Mouse (Mus musculus): ENCODE data around the gene Pold4. TPM values are rescaled to one million over a fixed set of nuclear protein-coding genes. Genes with fewer than 3 reads are reported as not detected.

The Pold4 gene
- polyA plus RNA-seq, 1 experiment from 2014 or later: 21.1 TPM

DNA sequence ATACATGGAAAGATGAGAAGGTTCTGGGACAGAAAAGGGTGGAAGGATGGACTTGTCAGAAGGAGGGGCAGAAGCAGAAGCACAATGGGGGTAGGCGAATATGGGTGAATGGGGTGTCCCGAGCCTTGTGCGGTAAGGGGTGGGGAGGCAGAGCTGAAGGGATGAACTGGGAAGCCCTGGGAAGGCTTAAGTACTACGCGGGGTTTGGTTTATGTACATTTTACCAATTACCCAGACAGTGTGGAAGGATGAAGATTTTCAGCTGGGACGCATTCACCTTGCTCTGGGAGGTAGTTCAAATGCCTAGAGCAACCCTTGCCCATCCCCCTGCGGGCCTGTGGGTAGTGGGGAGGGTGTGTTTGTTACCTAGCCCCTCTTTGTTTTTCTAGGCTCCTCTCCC lies 29.6 kb upstream of the Pold4 start:
- ATAC-seq (ENCODE audit: low read depth): no peak
- peak overlapping the region; percentile 81 for H3K4me2 ChIP-seq (ENCODE audit: low read depth, low read length)
- 39% methylated on average over 7 of the region's 7 CpGs for WGBS
- peak overlapping the region; percentile 59 for H3K9ac ChIP-seq (replicated peaks; ENCODE audit: low read depth, low read length)
- peak overlapping the region; percentile 57 for H3K4me3 ChIP-seq (ENCODE audit: low read depth, low read length)
- no peak overlapping the region for H3K27ac ChIP-seq (ENCODE audit: low read depth, low read length)
- H3K9me3 ChIP-seq (ENCODE audit: control insufficient read depth, low read length): no peaks in the 10 kb centered on the region
- H3K36me3 ChIP-seq (ENCODE audit: control insufficient read depth, insufficient read depth, low read length): no peaks in the 10 kb centered on the region
- H3K27me3 ChIP-seq (ENCODE audit: control insufficient read depth, insufficient read depth, low read length): no peaks in the 10 kb centered on the region
- H3K4me1 ChIP-seq (ENCODE audit: control insufficient read depth, insufficient read depth, low read length): peaks cover 15% of the 10 kb centered on the region

- ATAC-seq (ENCODE audit: low read depth): no peak
- H3K27me3 ChIP-seq (ENCODE audit: control insufficient read depth, insufficient read depth, low read length): no peaks in the 10 kb centered on the region
- WGBS: 69% methylated on average over 3 of the region's 3 CpGs
- no peaks in the 10 kb centered on the region for H3K9me3 ChIP-seq (ENCODE audit: control insufficient read depth, low read length)
- H3K9ac ChIP-seq (replicated peaks; ENCODE audit: low read depth, low read length): no peak overlapping the region
- no peak overlapping the region for H3K4me2 ChIP-seq (ENCODE audit: low read depth, low read length)
- H3K4me3 ChIP-seq (ENCODE audit: low read depth, low read length): no peak overlapping the region
- H3K27ac ChIP-seq (ENCODE audit: low read depth, low read length): no peak overlapping the region
- H3K36me3 ChIP-seq (ENCODE audit: control insufficient read depth, insufficient read depth, low read length): no peaks in the 10 kb centered on the region
- peaks cover 15% of the 10 kb centered on the region for H3K4me1 ChIP-seq (ENCODE audit: control insufficient read depth, insufficient read depth, low read length)
Observed at GRCm38 (mm10) chr19:4203148-4203547, 28.6 kb upstream of the Pold4 start.

DNA sequence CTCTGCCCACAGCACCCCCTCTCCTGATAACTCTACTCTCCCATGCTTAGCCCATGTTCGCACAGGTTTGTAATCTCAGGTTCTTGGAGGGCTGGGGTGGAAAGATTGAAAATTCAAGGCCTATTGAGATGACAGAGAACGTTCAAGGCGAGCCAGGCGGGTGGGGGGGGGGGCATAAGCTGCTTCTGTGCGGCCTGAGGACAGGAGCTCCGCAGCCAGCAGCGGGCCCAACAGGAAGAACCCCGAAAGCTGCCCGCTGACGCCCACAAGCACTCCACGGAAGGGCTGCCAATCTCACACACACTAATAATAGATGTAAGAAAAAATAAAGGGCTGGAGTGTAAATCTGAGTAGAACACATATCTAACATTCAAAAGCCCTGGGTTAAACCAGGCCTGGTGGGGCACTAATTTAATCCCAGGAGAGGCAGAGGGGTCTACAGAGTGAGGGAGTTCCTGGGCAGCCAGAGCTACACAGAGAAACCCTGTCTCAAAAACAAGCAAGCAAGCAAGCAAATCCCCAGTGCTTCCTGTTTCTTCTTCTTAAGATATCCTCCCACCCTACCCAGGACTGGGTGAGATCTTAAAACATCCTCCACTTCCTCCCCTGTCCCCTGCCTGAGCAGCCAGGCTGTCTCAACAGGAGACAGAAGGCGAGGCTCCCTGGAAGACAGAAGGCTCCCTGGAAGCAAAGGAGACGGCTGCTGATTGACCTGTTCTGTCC lies 27.9 kb upstream of the Pold4 start:
- no peaks in the 10 kb centered on the region for H3K9me3 ChIP-seq (ENCODE audit: control insufficient read depth, low read length)
- H3K27me3 ChIP-seq (ENCODE audit: control insufficient read depth, insufficient read depth, low read length): no peaks in the 10 kb centered on the region
- WGBS: 74% methylated on average over 13 of the region's 13 CpGs
- H3K27ac ChIP-seq (ENCODE audit: low read depth, low read length): no peak overlapping the region
- no peak overlapping the region for H3K4me2 ChIP-seq (ENCODE audit: low read depth, low read length)
- no peaks in the 10 kb centered on the region for H3K36me3 ChIP-seq (ENCODE audit: control insufficient read depth, insufficient read depth, low read length)
- H3K4me1 ChIP-seq (ENCODE audit: control insufficient read depth, insufficient read depth, low read length): peaks cover 15% of the 10 kb centered on the region
- no peak for ATAC-seq (ENCODE audit: low read depth)
- no peak overlapping the region for H3K4me3 ChIP-seq (ENCODE audit: low read depth, low read length)
- H3K9ac ChIP-seq (replicated peaks; ENCODE audit: low read depth, low read length): no peak overlapping the region

- Histone ChIP-seq H3K9me3 (ENCODE audit: control insufficient read depth, low read length) (no peaks in the 10 kb centered on the region), H3K36me3 (ENCODE audit: control insufficient read depth, insufficient read depth, low read length) (no peaks in the 10 kb centered on the region), H3K9ac (replicated peaks; ENCODE audit: low read depth, low read length) (no peak overlapping the region), H3K27ac (ENCODE audit: low read depth, low read length) (no peak overlapping the region), H3K4me3 (ENCODE audit: low read depth, low read length) (no peak overlapping the region), H3K4me2 (ENCODE audit: low read depth, low read length) (no peak overlapping the region), H3K27me3 (ENCODE audit: control insufficient read depth, insufficient read depth, low read length) (no peaks in the 10 kb centered on the region), H3K4me1 (ENCODE audit: control insufficient read depth, insufficient read depth, low read length) (peaks cover 15% of the 10 kb centered on the region)
- ATAC-seq (ENCODE audit: low read depth): no peak
- WGBS: 70% methylated on average over 3 of the region's 4 CpGs
Observed at GRCm38 (mm10) chr19:4204889-4205288, 26.8 kb upstream of the Pold4 start.

GRCm38 (mm10) chr19:4206971-4207370 lies 24.7 kb upstream of the Pold4 start:
- no peak overlapping the region for H3K4me3 ChIP-seq (ENCODE audit: low read depth, low read length)
- H3K4me1 ChIP-seq (ENCODE audit: control insufficient read depth, insufficient read depth, low read length): peaks cover 5% of the 10 kb centered on the region; the same call in 1 of the 2 replicates
- H3K36me3 ChIP-seq (ENCODE audit: control insufficient read depth, insufficient read depth, low read length): no peaks in the 10 kb centered on the region
- no peak overlapping the region for H3K9ac ChIP-seq (replicated peaks; ENCODE audit: low read depth, low read length)
- no peak overlapping the region for H3K4me2 ChIP-seq (ENCODE audit: low read depth, low read length)
- H3K9me3 ChIP-seq (ENCODE audit: control insufficient read depth, low read length): no peaks in the 10 kb centered on the region
- ATAC-seq (ENCODE audit: low read depth): no peak
- H3K27me3 ChIP-seq (ENCODE audit: control insufficient read depth, insufficient read depth, low read length): no peaks in the 10 kb centered on the region
- WGBS: 3% methylated on average over 2 of the region's 2 CpGs
- no peak overlapping the region for H3K27ac ChIP-seq (ENCODE audit: low read depth, low read length)

DNA sequence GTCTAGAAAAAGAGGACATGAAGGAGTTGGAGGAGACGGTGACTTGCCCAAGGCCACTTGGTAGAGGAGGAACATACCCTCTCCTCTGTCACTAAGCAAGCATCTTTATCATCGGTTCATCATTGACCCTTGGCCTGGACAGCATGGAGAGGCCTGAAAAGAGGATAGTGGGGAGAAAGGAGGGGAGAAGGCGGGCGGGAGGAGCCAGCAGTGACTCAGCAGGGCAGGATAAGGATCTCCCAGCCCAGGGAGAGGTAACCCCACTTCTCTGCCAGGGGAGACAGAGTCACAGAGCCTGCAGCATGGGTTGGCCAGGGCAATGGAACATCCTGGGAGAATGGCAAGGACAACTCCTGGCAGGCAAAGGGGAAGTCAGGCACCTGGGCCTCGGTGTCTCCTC lies 23.1 kb upstream of the Pold4 start:
- ATAC-seq (ENCODE audit: low read depth): no peak
- H3K27me3 ChIP-seq (ENCODE audit: control insufficient read depth, insufficient read depth, low read length): peaks cover 1% of the 10 kb centered on the region; the same call in 1 of the 2 replicates
- WGBS: 71% methylated on average over 5 of the region's 5 CpGs

GRCm38 (mm10) chr19:4211891-4212588 lies 19.7 kb upstream of the Pold4 start:
- Histone ChIP-seq H3K9ac (replicated peaks; ENCODE audit: low read depth, low read length) (no peak overlapping the region), H3K4me3 (ENCODE audit: low read depth, low read length) (no peak overlapping the region), H3K4me2 (ENCODE audit: low read depth, low read length) (no peak overlapping the region), H3K27me3 (ENCODE audit: control insufficient read depth, insufficient read depth, low read length) (peaks cover 15% of the 10 kb centered on the region; the same call in 1 of the 2 replicates), H3K9me3 (ENCODE audit: control insufficient read depth, low read length) (no peaks in the 10 kb centered on the region), H3K4me1 (ENCODE audit: control insufficient read depth, insufficient read depth, low read length) (peaks cover 14% of the 10 kb centered on the region; the same call in 1 of the 2 replicates), H3K36me3 (ENCODE audit: control insufficient read depth, insufficient read depth, low read length) (no peaks in the 10 kb centered on the region), H3K27ac (ENCODE audit: low read depth, low read length) (no peak overlapping the region)
- WGBS: 35% methylated on average over 4 of the region's 4 CpGs
- no peak for ATAC-seq (ENCODE audit: low read depth)

More for the DNA sequence above, 23.1 kb upstream of the Pold4 start:
- H3K27ac ChIP-seq (ENCODE audit: low read depth, low read length): no peak overlapping the region
- H3K4me2 ChIP-seq (ENCODE audit: low read depth, low read length): no peak overlapping the region
- no peaks in the 10 kb centered on the region for H3K4me1 ChIP-seq (ENCODE audit: control insufficient read depth, insufficient read depth, low read length)
- no peaks in the 10 kb centered on the region for H3K36me3 ChIP-seq (ENCODE audit: control insufficient read depth, insufficient read depth, low read length)
- H3K9ac ChIP-seq (replicated peaks; ENCODE audit: low read depth, low read length): no peak overlapping the region
- no peaks in the 10 kb centered on the region for H3K9me3 ChIP-seq (ENCODE audit: control insufficient read depth, low read length)
- H3K4me3 ChIP-seq (ENCODE audit: low read depth, low read length): no peak overlapping the region

DNA sequence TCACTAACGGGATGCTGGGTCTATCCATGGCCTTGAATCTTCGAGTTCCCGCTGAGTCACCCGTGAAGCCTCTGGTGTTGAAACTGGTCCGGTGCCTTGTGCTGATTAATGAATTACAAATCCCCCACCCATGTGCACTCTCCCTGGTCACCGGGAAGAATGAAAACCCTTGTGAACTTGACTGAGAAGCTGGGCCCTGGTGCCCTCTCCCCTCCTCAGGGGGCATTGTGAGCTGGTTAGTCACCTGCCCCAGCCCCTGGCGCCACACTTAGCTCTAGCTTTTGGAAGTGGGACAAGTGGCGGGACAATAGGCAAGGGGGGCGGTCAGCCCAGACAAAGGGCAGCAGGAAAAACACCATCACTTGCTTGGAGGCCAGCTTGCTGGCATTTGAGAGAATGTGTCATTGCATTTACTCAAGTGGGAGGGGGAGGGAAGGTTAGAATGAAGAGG lies 18.1 kb upstream of the Pold4 start:
- Histone ChIP-seq H3K9ac (replicated peaks; ENCODE audit: low read depth, low read length) (no peak overlapping the region), H3K27me3 (ENCODE audit: control insufficient read depth, insufficient read depth, low read length) (peaks cover 18% of the 10 kb centered on the region; the same call in 1 of the 2 replicates), H3K9me3 (ENCODE audit: control insufficient read depth, low read length) (no peaks in the 10 kb centered on the region), H3K4me2 (ENCODE audit: low read depth, low read length) (no peak overlapping the region; the same call in 1 of the 2 replicates), H3K4me1 (ENCODE audit: control insufficient read depth, insufficient read depth, low read length) (peaks cover 14% of the 10 kb centered on the region; the same call in 1 of the 2 replicates), H3K4me3 (ENCODE audit: low read depth, low read length) (no peak overlapping the region; the same call in 1 of the 2 replicates), H3K27ac (ENCODE audit: low read depth, low read length) (no peak overlapping the region), H3K36me3 (ENCODE audit: control insufficient read depth, insufficient read depth, low read length) (no peaks in the 10 kb centered on the region)
- WGBS: 2% methylated on average over 9 of the region's 9 CpGs
- ATAC-seq (ENCODE audit: low read depth): no peak
